Mouse (Mus musculus) lung, postnatal 0 days (tissue): ENCODE results near the gene Rai14.

Experiments
- CTCF ChIP-seq: IDR thresholded peaks from 2 replicates; pipeline ENCODE4 v1.5.1; 2016; ENCODE audit warnings: antibody characterized with exemption, mild to moderate bottlenecking
- EP300 ChIP-seq: IDR thresholded peaks from 2 replicates; pipeline ENCODE4 v1.6.1; 2016; ENCODE audit warnings: antibody characterized with exemption, mild to moderate bottlenecking, control low read depth

GRCm38 (mm10) chr15:10700891-10701466 is 13.4 kb downstream of the Rai14 start:
- TF ChIP-seq EP300 (no peak), CTCF (no peak)
